Mouse (Mus musculus) cortical plate, adult 2 months (tissue): ENCODE results near the gene Taf1d. TPM values are rescaled to one million over a fixed set of nuclear protein-coding genes. Genes with fewer than 3 reads are reported as not detected.
"Not testable (repeated sequence)": the region's sequence is repeated elsewhere in the genome, so short reads cannot be mapped to it uniquely, and the experiment has no call there.

Experiments
- H3K27ac ChIP-seq: fragments of 200-500 bp; 2 replicates; pipeline ENCODE4 v1.5.1; 2012; ENCODE audit warnings: low read length, control low read depth, inconsistent platforms; ENCODE audit not compliant: insufficient read depth
- H3K4me1 ChIP-seq: fragments of 200-500 bp; 2 replicates; pipeline ENCODE4 v1.6.1; 2011; ENCODE audit warnings: low read length; ENCODE audit not compliant: control insufficient read depth, insufficient read depth
- H3K4me3 ChIP-seq: fragments of 200-500 bp; 2 replicates; pipeline ENCODE4 v1.5.1; 2011; ENCODE audit warnings: mild to moderate bottlenecking, low read length, control low read depth; ENCODE audit not compliant: insufficient read depth
- CTCF ChIP-seq: fragments of 200-500 bp; IDR thresholded peaks from 2 replicates; pipeline ENCODE4 v1.5.1; 2011; ENCODE audit warnings: mild to moderate bottlenecking, control low read depth, low read length; ENCODE audit not compliant: insufficient read depth; ENCODE audit errors: extremely low read depth
- POLR2A ChIP-seq: fragments of 200-500 bp; IDR thresholded peaks from 2 replicates; pipeline ENCODE4 v1.6.1; 2011; ENCODE audit warnings: mild to moderate bottlenecking, low read length, control low read depth; ENCODE audit not compliant: insufficient read depth; ENCODE audit errors: extremely low read depth
- polyA plus RNA-seq: library from polyadenylated mRNA; depleted of rRNA; stranded (reverse); fragments of >200 nt; gene quantifications from 2 replicates; pipeline ENCODE4 v1.2.3, GENCODE M21; 2012

Gene Taf1d
- polyA plus RNA-seq, 1 experiment: 28.2 TPM

DNA sequence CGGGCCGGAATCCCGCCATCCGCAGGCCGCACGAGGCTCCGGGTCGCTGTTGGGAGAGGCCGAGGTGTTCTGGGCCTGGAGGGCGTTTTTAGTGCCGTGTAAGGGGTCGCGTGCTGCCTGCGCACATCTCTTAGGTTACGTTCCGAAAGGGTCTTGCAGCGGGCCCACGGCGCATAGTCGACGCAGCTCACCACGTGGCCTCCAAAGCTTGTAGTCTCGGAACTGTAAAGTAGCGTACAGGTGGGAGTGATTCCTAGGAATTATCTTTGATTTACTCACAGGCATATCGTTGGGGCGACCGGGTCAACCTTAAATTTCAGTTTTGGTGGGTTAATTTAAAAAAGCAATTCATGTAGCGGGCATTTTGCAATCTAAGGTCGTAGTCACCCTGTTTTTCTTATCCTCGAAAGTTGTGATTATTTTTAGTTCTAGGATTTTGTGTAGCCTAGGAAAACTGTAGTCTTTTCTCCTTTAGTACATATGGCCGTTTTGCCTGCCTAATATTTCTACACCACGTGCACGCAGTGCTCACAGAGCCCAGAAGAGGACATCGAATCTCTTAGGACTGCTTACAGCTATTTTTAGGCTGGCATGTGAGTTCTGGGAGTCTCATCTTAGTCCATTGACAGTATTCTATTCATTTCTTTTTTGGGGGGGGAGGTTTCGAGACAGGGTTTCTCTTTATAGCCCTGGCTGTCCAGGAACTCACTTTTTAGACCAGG, 545 bp downstream of the Taf1d start, which contains the start of gene 4931406C07Rik:
TSS of gene 4931406C07Rik (minus strand) at position 51 of the 722 bp plus-strand sequence.
- Histone ChIP-seq H3K27ac (peak within 1 kb of the TSS; percentile 84), H3K4me3 (peak within 1 kb of the TSS; percentile 82), H3K4me1 (peaks cover 3% of the 10 kb centered on the region; the same call in 1 of the 2 replicates)
- TF ChIP-seq POLR2A: no peak
- no peak for TF ChIP-seq CTCF

- no peak overlapping the region for H3K27ac ChIP-seq
- no peak overlapping the region; the same call in 1 of the 2 replicates for H3K4me3 ChIP-seq
- TF ChIP-seq POLR2A: no peak
- H3K4me1 ChIP-seq: peaks cover 3% of the 10 kb centered on the region; the same call in 1 of the 2 replicates
These were observed 1.2 kb downstream of the Taf1d start for GRCm38 (mm10) chr9:15307257-15307656.

DNA sequence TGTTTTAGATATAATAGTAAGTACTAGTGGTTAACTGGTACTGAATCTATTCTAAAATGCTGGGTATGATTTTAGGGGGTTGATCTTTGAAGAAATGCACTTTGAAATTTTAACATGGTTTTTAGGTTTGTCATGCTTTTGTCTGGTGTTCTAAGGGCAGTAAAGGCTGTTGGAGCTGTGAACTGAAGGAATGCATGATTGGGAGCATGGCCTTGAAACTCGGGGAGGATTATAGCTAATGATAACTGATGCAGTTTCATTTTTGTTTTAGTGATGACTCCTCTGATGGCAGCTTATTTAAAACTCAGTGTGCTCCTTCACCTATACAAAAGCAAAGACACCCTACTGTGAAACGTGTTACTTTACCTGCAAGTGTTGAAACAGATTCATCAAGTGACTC, 2.2 kb downstream of the Taf1d start:
- H3K4me1 ChIP-seq: peaks cover 3% of the 10 kb centered on the region; the same call in 1 of the 2 replicates
- no peak overlapping the region for H3K4me3 ChIP-seq
- TF ChIP-seq CTCF (no peak), POLR2A (no peak)
- no peak overlapping the region for H3K27ac ChIP-seq

GRCm38 (mm10) chr9:15309425-15309824, 3.4 kb downstream of the Taf1d start:
- Histone ChIP-seq H3K4me3 (no peak overlapping the region), H3K4me1 (peaks cover 3% of the 10 kb centered on the region; the same call in 1 of the 2 replicates), H3K27ac (no peak overlapping the region)
- TF ChIP-seq POLR2A: no peak
- TF ChIP-seq CTCF: no peak

GRCm38 (mm10) chr9:15310179-15310578, 4.2 kb downstream of the Taf1d start:
- no peak overlapping the region for H3K4me3 ChIP-seq
- TF ChIP-seq CTCF (no peak), POLR2A (no peak)
- no peak overlapping the region for H3K27ac ChIP-seq
- peaks cover 3% of the 10 kb centered on the region; the same call in 1 of the 2 replicates for H3K4me1 ChIP-seq

GRCm38 (mm10) chr9:15312054-15312735, 6.2 kb downstream of the Taf1d start:
- no peak overlapping the region for H3K27ac ChIP-seq
- no peak for TF ChIP-seq CTCF
- no peak for TF ChIP-seq POLR2A
- no peak overlapping the region for H3K4me3 ChIP-seq
- H3K4me1 ChIP-seq: peaks cover 2% of the 10 kb centered on the region; the same call in 1 of the 2 replicates

- H3K27ac ChIP-seq: no peak overlapping the region
- TF ChIP-seq POLR2A: no peak
These were observed 7.6 kb downstream of the Taf1d start for GRCm38 (mm10) chr9:15313633-15314032.

GRCm38 (mm10) chr9:15314619-15315018, 8.6 kb downstream of the Taf1d start:
- H3K4me3 ChIP-seq: no peak overlapping the region
- no peak for TF ChIP-seq CTCF
- TF ChIP-seq POLR2A: no peak
- no peaks in the 10 kb centered on the region for H3K4me1 ChIP-seq
- H3K27ac ChIP-seq: no peak overlapping the region

More at GRCm38 (mm10) chr9:15313633-15314032, 7.6 kb downstream of the Taf1d start:
- Histone ChIP-seq H3K4me3 (no peak overlapping the region), H3K4me1 (no peaks in the 10 kb centered on the region)

DNA sequence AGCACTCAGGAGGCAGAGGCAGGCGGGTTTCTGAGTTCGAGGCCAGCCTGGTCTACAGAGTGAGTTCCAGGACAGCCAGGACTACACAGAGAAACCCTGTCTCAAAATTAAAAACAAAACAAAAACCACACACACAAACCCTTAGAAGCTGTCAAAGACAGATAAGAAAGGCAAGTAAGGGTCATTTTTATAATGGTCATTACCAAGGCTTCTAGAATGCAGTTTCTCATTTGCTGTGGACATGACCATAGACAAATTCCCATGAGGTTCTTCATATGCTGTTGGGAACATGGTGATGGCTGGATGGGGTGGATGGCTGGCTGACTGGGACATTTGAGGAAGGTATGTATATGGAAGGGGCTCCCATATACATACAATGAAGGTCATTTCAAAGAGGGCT, 10.3 kb downstream of the Taf1d start:
- not testable (repeated sequence) for H3K4me3 ChIP-seq, H3K4me1 ChIP-seq, H3K27ac ChIP-seq
